Mouse (Mus musculus): ENCODE data around the gene Gm14408.
"Not testable (repeated sequence)": the region's sequence is repeated elsewhere in the genome, so short reads cannot be mapped to it uniquely, and the experiment has no call there.

The Gm14408 gene

GRCm38 (mm10) chr2:176830840-176831239 lies at the start of gene Gm14408:
Gene Gm14408 (plus strand): TSS chr2:176831140.
- not testable (repeated sequence) for DNase-seq (ENCODE audit: low spot score in 2 of 2)

DNA sequence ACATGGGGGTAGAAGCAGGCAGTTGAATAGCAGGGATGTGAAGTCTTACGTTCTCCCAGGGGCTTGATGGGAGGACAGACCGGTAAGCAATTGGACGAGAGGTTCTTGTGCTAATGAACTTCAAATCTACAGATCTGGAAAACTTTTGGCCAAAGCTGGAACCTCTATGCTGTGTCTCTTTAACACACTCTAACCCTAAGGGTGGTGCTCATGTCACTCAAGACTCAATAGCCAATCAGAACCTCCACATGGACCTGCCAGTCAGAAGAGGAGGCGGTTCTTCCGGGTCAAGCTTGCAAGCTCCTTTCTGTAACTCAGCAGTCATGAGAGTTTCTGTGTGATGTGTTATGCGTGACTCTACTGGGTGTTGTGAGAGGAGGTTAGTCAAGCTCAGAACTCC lies 32.6 kb upstream of the Gm14408 start, which contains the start of gene Gm14295:
TSS of gene Gm14295 (plus strand) at position 301 of the 400 bp plus-strand sequence.
- not testable (repeated sequence) for DNase-seq (ENCODE audit: low spot score in 2 of 2)

GRCm38 (mm10) chr2:176798785-176799184 lies 32.2 kb upstream of the Gm14408 start:
- not testable (repeated sequence) for DNase-seq (ENCODE audit: low spot score in 2 of 2)
